Mouse (Mus musculus) B cell, adult 2 months (primary cell): ENCODE data around the gene Cyth1.
A peak's percentile ranks its signal among the peaks of the same experiment; 100 is the strongest.

Experiments used
- DNase-seq, 2 experiments: peaks; one replicate each; pipeline ENCODE4 v3.0.0; 2022

The Cyth1 gene

GRCm38 (mm10) chr11:118146446-118146845 is 101.9 kb downstream of the Cyth1 start:
- no peak for DNase-seq

GRCm38 (mm10) chr11:118145771-118146351 is 102.5 kb downstream of the Cyth1 start:
- DNase-seq: peak; percentile 90

GRCm38 (mm10) chr11:118145092-118145491 is 103.3 kb downstream of the Cyth1 start:
- no peak for DNase-seq

GRCm38 (mm10) chr11:118143731-118144130 is 104.7 kb downstream of the Cyth1 start:
- DNase-seq: peak in 1 of 2 experiments; percentile 47

- no peak for DNase-seq
These were observed 105.7 kb downstream of the Cyth1 start for GRCm38 (mm10) chr11:118142547-118143165.

GRCm38 (mm10) chr11:118140771-118141565 is 107.4 kb downstream of the Cyth1 start:
- DNase-seq: no peak

GRCm38 (mm10) chr11:118138347-118138746 is 110.0 kb downstream of the Cyth1 start:
- no peak for DNase-seq

- no peak for DNase-seq
These were observed 112.2 kb downstream of the Cyth1 start for GRCm38 (mm10) chr11:118136172-118136632.

- DNase-seq: no peak
These were observed 113.1 kb downstream of the Cyth1 start for GRCm38 (mm10) chr11:118135271-118135670.

- DNase-seq: no peak
These were observed 114.6 kb downstream of the Cyth1 start for GRCm38 (mm10) chr11:118133752-118134169.

GRCm38 (mm10) chr11:118133133-118133751 is 115.2 kb downstream of the Cyth1 start:
- no peak for DNase-seq

GRCm38 (mm10) chr11:118132136-118132535 is 116.3 kb downstream of the Cyth1 start:
- no peak for DNase-seq

GRCm38 (mm10) chr11:118130534-118130933 is 117.9 kb downstream of the Cyth1 start, which contains the start of gene Dnah17:
Dnah17 (minus strand) TSS chr11:118130634.
- no peak for DNase-seq

- DNase-seq: peak in 1 of 2 experiments; percentile 25
These were observed 118.6 kb downstream of the Cyth1 start for GRCm38 (mm10) chr11:118129812-118130211.

GRCm38 (mm10) chr11:118121592-118121991 is 126.8 kb downstream of the Cyth1 start:
- no peak for DNase-seq

GRCm38 (mm10) chr11:118118777-118119176 is 129.6 kb downstream of the Cyth1 start:
- no peak for DNase-seq

- peak; percentile 50 for DNase-seq
These were observed 133.7 kb downstream of the Cyth1 start for GRCm38 (mm10) chr11:118114581-118115110.

- peak in 1 of 2 experiments; percentile 16 for DNase-seq
These were observed 134.7 kb downstream of the Cyth1 start for GRCm38 (mm10) chr11:118113516-118114205.

GRCm38 (mm10) chr11:118104001-118104400 is 144.4 kb downstream of the Cyth1 start:
- DNase-seq: peak; percentile 93 to 95

GRCm38 (mm10) chr11:118103383-118103782 is 145.0 kb downstream of the Cyth1 start:
- DNase-seq: peak; percentile 17 to 23

- DNase-seq: peak; percentile 98 to 99
These were observed 145.6 kb downstream of the Cyth1 start for GRCm38 (mm10) chr11:118102838-118103237.

- DNase-seq: no peak
These were observed 147.3 kb downstream of the Cyth1 start for GRCm38 (mm10) chr11:118101133-118101532.
